Mouse (Mus musculus) neural tube, embryonic 12.5 days (tissue): Measurements from ENCODE around the gene 2210418O10Rik. TPM values are rescaled to one million over a fixed set of nuclear protein-coding genes. Genes with fewer than 3 reads are reported as not detected.
"Not testable (repeated sequence)": the region's sequence is repeated elsewhere in the genome, so short reads cannot be mapped to it uniquely, and the experiment has no call there.

Experiments used
- ATAC-seq: fragments of 200-750 bp; cut with Nextera tagmentation; 2 replicates; pipeline ENCODE4 v1.8.0; 2017; ENCODE audit warnings: low read depth, mild to moderate bottlenecking, moderate TSS enrichment, moderate library complexity; ENCODE audit not compliant: low FRiP score
- H3K27ac ChIP-seq: fragments of 300-500 bp; sonication (generic); 2 replicates; pipeline ENCODE4 v1.5.1; 2016
- H3K27me3 ChIP-seq: fragments of 300-500 bp; sonication (generic); replicated peaks from 2 replicates; pipeline ENCODE4 v1.6.1; 2016; ENCODE audit warnings: mild to moderate bottlenecking
- H3K36me3 ChIP-seq: fragments of 300-500 bp; sonication (generic); 2 replicates; pipeline ENCODE4 v1.6.1; 2016; ENCODE audit warnings: mild to moderate bottlenecking
- H3K4me1 ChIP-seq: fragments of 300-500 bp; sonication (generic); 2 replicates; pipeline ENCODE4 v1.6.1; 2016
- H3K4me2 ChIP-seq: fragments of 300-500 bp; sonication (generic); replicated peaks from 2 replicates; pipeline ENCODE4 v1.6.1; 2016; ENCODE audit warnings: mild to moderate bottlenecking
- H3K4me3 ChIP-seq: fragments of 300-500 bp; sonication (generic); 2 replicates; pipeline ENCODE4 v1.5.1; 2016
- H3K9ac ChIP-seq: fragments of 300-500 bp; sonication (generic); 2 replicates; pipeline ENCODE4 v1.6.1; 2016; ENCODE audit warnings: mild to moderate bottlenecking
- H3K9me3 ChIP-seq: fragments of 300-500 bp; sonication (generic); 2 replicates; pipeline ENCODE4 v1.6.1; 2016; ENCODE audit warnings: mild to moderate bottlenecking
- whole genome bisulfite sequencing: fragments of 180-500 bp; shearing (Covaris S2); methylation state at CpG from one replicate; pipeline ENCODE4 v1.1.7; 2016; 5-methylcytosine and 5-hydroxymethylcytosine counted together
- polyA plus RNA-seq: library from polyadenylated mRNA; unstranded; fragments of >200 nt; fragmentation: Nextera tagmentation; extraction: Ambion mirVana; gene quantifications from 2 replicates; pipeline ENCODE4 v1.2.1, GENCODE M21; 2016

Gene 2210418O10Rik
- polyA plus RNA-seq: 3.9 and 4.1 TPM in 2 replicates

GRCm38 (mm10) chr2:176226269-176226668, at the start of gene 2210418O10Rik:
TSS of gene 2210418O10Rik (plus strand) at chr2:176226569.
- no CpG with 5 or more reads among the region's 2 CpGs for whole genome bisulfite sequencing
- H3K4me3 ChIP-seq, H3K27ac ChIP-seq: not testable (repeated sequence)

GRCm38 (mm10) chr2:176248519-176248918, 22.1 kb downstream of the 2210418O10Rik start:
- H3K36me3 ChIP-seq, H3K9ac ChIP-seq, H3K4me2 ChIP-seq, H3K4me3 ChIP-seq, H3K27me3 ChIP-seq, H3K9me3 ChIP-seq, ATAC-seq, H3K27ac ChIP-seq, H3K4me1 ChIP-seq: not testable (repeated sequence)
- no CpG with 5 or more reads among the region's 1 CpGs for WGBS

More at GRCm38 (mm10) chr2:176226269-176226668, at the start of gene 2210418O10Rik:
- not testable (repeated sequence) for ATAC-seq, H3K27me3 ChIP-seq, H3K36me3 ChIP-seq, H3K4me1 ChIP-seq, H3K4me2 ChIP-seq, H3K9me3 ChIP-seq, H3K9ac ChIP-seq

Other genes starting within 250 kb of the 2210418O10Rik start
- 0.43 and 0.68 TPM in 2 replicates for gene Gm2004, start 76.7 kb upstream of the 2210418O10Rik start, polyA plus RNA-seq
- not detected in 2 replicates for gene Gm11009, start 92.9 kb downstream of the 2210418O10Rik start, polyA plus RNA-seq
- gene Gm14435, start 197.0 kb downstream of the 2210418O10Rik start, polyA plus RNA-seq: 8.1 and 8.4 TPM in 2 replicates